Mouse (Mus musculus) thymus, postnatal 0 days (tissue): Measurements from ENCODE around the gene Tex19.2. TPM values are rescaled to one million over a fixed set of nuclear protein-coding genes. Genes with fewer than 3 reads are reported as not detected.

ENCODE experiments used
- polyA plus RNA-seq: library from polyadenylated mRNA; unstranded; fragments of >200 nt; fragmentation: Nextera tagmentation; extraction: Ambion mirVana; gene quantifications from 2 replicates; pipeline ENCODE4 v1.2.1, GENCODE M21; 2015

Tex19.2 gene
- polyA plus RNA-seq, 1 experiment from 2014 or later: 0.13 TPM

Other genes with a start within 250 kb of the Tex19.2 start
- 1.9 and 2.2 TPM in 2 replicates for gene Ccdc57, start 185.8 kb downstream of the Tex19.2 start, polyA plus RNA-seq
- 5.2 and 5.5 TPM in 2 replicates for gene Slc16a3, start 170.2 kb downstream of the Tex19.2 start, polyA plus RNA-seq
- 77.6 and 85.8 TPM in 2 replicates for gene Csnk1d, start 127.3 kb downstream of the Tex19.2 start, polyA plus RNA-seq
- gene Cd7, start 79.3 kb downstream of the Tex19.2 start, polyA plus RNA-seq: 17.9 and 25.7 TPM in 2 replicates
- gene Sectm1b, start 55.1 kb downstream of the Tex19.2 start, polyA plus RNA-seq: 0.27 and 0.53 TPM in 2 replicates
- 2.5 and 4.1 TPM in 2 replicates for gene Sectm1a, start 37.5 kb downstream of the Tex19.2 start, polyA plus RNA-seq
- not detected in 2 replicates for gene Tex19.1, start 27.5 kb upstream of the Tex19.2 start, polyA plus RNA-seq
- gene Uts2r, start 41.6 kb upstream of the Tex19.2 start, polyA plus RNA-seq: 0.37 and 0.61 TPM in 2 replicates
- 3.0 and 3.3 TPM in 2 replicates for gene Hexdc, start 85.8 kb upstream of the Tex19.2 start, polyA plus RNA-seq
- 15.7 TPM in 2 replicates for gene Ogfod3, start 86.0 kb upstream of the Tex19.2 start, polyA plus RNA-seq
- 66.9 and 68.0 TPM in 2 replicates for gene Cybc1, start 110.6 kb upstream of the Tex19.2 start, polyA plus RNA-seq
- gene Narf, start 118.6 kb upstream of the Tex19.2 start, polyA plus RNA-seq: 28.5 and 41.6 TPM in 2 replicates
- gene Foxk2, start 141.3 kb upstream of the Tex19.2 start, polyA plus RNA-seq: 5.2 and 7.0 TPM in 2 replicates
- gene Wdr45b, start 235.8 kb upstream of the Tex19.2 start, polyA plus RNA-seq: 57.6 and 58.9 TPM in 2 replicates